Mouse (Mus musculus) G1E-ER4 (cell line): ENCODE data around the gene Gprin3. TPM values are rescaled to one million over a fixed set of nuclear protein-coding genes. Genes with fewer than 3 reads are reported as not detected.

Experiments
- GATA1 ChIP-seq: IDR thresholded peaks from one replicate; pipeline ENCODE4 v1.8.0; 2012; ENCODE audit warnings: low read length, inconsistent platforms
- polyA plus RNA-seq: library from polyadenylated mRNA; stranded (reverse); fragments of >175 nt; gene quantifications from 2 replicates; pipeline ENCODE4 v1.2.3, GENCODE M21; 2012

Gprin3 gene
- polyA plus RNA-seq: 0.01 TPM in 1 of 2 replicates, not detected in the other

- no peak for TF ChIP-seq GATA1
Measured at GRCm38 (mm10) chr6:59425824-59426533, at the start of gene Gprin3. Gene Gprin3 (minus strand): TSS chr6:59426294.

- no peak for TF ChIP-seq GATA1
Measured at GRCm38 (mm10) chr6:59458861-59459260, 32.8 kb upstream of the Gprin3 start.

GRCm38 (mm10) chr6:59456116-59456515, 30.0 kb upstream of the Gprin3 start:
- no peak for TF ChIP-seq GATA1

GRCm38 (mm10) chr6:59451348-59451747, 25.3 kb upstream of the Gprin3 start:
- TF ChIP-seq GATA1: no peak

GRCm38 (mm10) chr6:59445101-59445503, 19.0 kb upstream of the Gprin3 start:
- TF ChIP-seq GATA1: no peak

GRCm38 (mm10) chr6:59435906-59436305, 9.8 kb upstream of the Gprin3 start:
- TF ChIP-seq GATA1: no peak

- no peak for TF ChIP-seq GATA1
Measured at GRCm38 (mm10) chr6:59433116-59433515, 7.0 kb upstream of the Gprin3 start.

GRCm38 (mm10) chr6:59426534-59426885, 416 bp upstream of the Gprin3 start:
- no peak for TF ChIP-seq GATA1

GRCm38 (mm10) chr6:59424871-59425740, 988 bp downstream of the Gprin3 start:
- TF ChIP-seq GATA1: no peak

GRCm38 (mm10) chr6:59423836-59424235, 2.3 kb downstream of the Gprin3 start:
- TF ChIP-seq GATA1: no peak

- TF ChIP-seq GATA1: no peak
Measured at GRCm38 (mm10) chr6:59419264-59419663, 6.8 kb downstream of the Gprin3 start.

GRCm38 (mm10) chr6:59418659-59419058, 7.4 kb downstream of the Gprin3 start:
- no peak for TF ChIP-seq GATA1

GRCm38 (mm10) chr6:59414816-59415215, 11.3 kb downstream of the Gprin3 start:
- no peak for TF ChIP-seq GATA1

GRCm38 (mm10) chr6:59412417-59413346, 13.4 kb downstream of the Gprin3 start:
- TF ChIP-seq GATA1: no peak

- no peak for TF ChIP-seq GATA1
Measured at GRCm38 (mm10) chr6:59409001-59409700, 16.9 kb downstream of the Gprin3 start.
